ENCODE assay signal across 15 mouse cellular contexts in the genomic region with DNA sequence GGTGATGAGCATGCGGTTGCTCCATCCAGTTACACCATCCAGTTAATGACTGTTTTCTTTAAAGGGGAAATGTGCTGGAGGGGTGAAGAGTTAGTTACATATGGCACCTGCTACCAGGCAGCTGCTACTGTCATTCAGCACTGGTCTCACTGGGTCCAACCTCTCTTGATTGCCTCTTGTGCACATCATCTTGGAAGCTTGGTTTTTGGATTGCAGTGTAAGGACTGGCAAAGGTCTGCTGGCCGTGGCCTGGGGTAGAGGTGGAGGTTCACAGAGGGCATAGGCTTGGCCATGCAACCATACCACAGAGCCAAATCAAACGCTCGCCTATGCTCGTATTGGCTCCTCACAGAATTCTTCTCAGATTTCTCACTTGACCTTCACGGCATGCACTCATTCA.
DNase-seq lines count a peak whose midpoint lies in the region; ATAC-seq and TF ChIP-seq lines count a peak whose summit lies in the region.
"Had no signal": no experiment of that assay in that cellular context is flagged by ENCODE, and none has a peak within 500 bp of the region (broad histone marks: within the 10 kb centered on the region; RNA-seq: fewer than 3 reads in every experiment).

No protein-coding gene starts in this region.

- H3K9ac ChIP-seq in heart, postnatal 0 days (replicated peaks; ENCODE audit: low read depth, low read length), result no peak overlapping the region
- H3K9ac ChIP-seq: forebrain, embryonic 13.5 days had no signal

- no peak overlapping the region for H3K4me2 ChIP-seq in heart, postnatal 0 days (ENCODE audit: low read depth, low read length)
- H3K4me2 ChIP-seq: forebrain, embryonic 13.5 days had no signal

- no peak for TF ChIP-seq CTCF in heart, postnatal 0 days (IDR thresholded peaks at IDR 0.05; ENCODE audit: low read depth)
- no peak for TF ChIP-seq CTCF in cerebellum, adult 2 months (IDR thresholded peaks at IDR 0.05; ENCODE audit: borderline replicate concordance, insufficient read depth, low read depth, low read length)

- H3K9me3 ChIP-seq in heart, postnatal 0 days (replicated peaks; ENCODE audit: control insufficient read depth, low read length), result no peaks in the 10 kb centered on the region
- H3K9me3 ChIP-seq: forebrain, embryonic 13.5 days had no signal

- 72% methylated on average over 6 of the region's 6 CpGs for WGBS in heart, postnatal 0 days
- 90% methylated on average over 6 of the region's 6 CpGs for WGBS in cerebellum, adult 2 months

- TF ChIP-seq EP300 in heart, postnatal 0 days (IDR thresholded peaks at IDR 0.05; ENCODE audit: low read depth), result no peak

- no peak for ATAC-seq in heart, postnatal 0 days (ENCODE audit: insufficient read depth, low read depth)
- ATAC-seq: forebrain, embryonic 13.5 days; lung, postnatal 0 days had no signal

- peak; percentile 65 for DNase-seq in adrenal gland, postnatal 10 days
- no peak for DNase-seq in adrenal gland, adult 8-10 months
- no peak for DNase-seq in heart, postnatal 0 days (ENCODE audit: low spot score)
- DNase-seq in heart, adult 18-20 months, result no peak
- DNase-seq in gastrocnemius, adult 8-10 months (ENCODE audit: low spot score in 2 of 2), result peak; percentile 57 to 66
- no peak for DNase-seq in cerebellum, adult 2 months
- no peak for DNase-seq in kidney, adult 18-20 months
- DNase-seq: cerebellum, adult 9-11 months; kidney, adult 11 months; kidney, postnatal 10 days; midbrain, embryonic 14.5 days; spleen, adult 18-20 months; thymus, postnatal 25 days had no signal

- no peak overlapping the region for H3K4me3 ChIP-seq in heart, postnatal 0 days (ENCODE audit: low read depth, low read length)
- H3K4me3 ChIP-seq in cerebellum, adult 2 months (replicated peaks; ENCODE audit: insufficient read depth, low read depth, low read length), result no peak overlapping the region
- H3K4me3 ChIP-seq: forebrain, embryonic 13.5 days had no signal

- TF ChIP-seq POLR2A in cerebellum, adult 2 months (IDR thresholded peaks at IDR 0.05; ENCODE audit: borderline replicate concordance, insufficient read depth, low read length), result no peak

- no peaks in the 10 kb centered on the region for H3K36me3 ChIP-seq in heart, postnatal 0 days (replicated peaks; ENCODE audit: control insufficient read depth, insufficient read depth, low read length)

- peaks cover 25% of the 10 kb centered on the region for H3K4me1 ChIP-seq in heart, postnatal 0 days (ENCODE audit: control insufficient read depth, insufficient read depth)
- peaks cover 14% of the 10 kb centered on the region for H3K4me1 ChIP-seq in cerebellum, adult 2 months (ENCODE audit: control insufficient read depth, insufficient read depth, low read length)

- H3K27me3 ChIP-seq in heart, postnatal 0 days (ENCODE audit: control insufficient read depth, insufficient read depth, low read length), result no peaks in the 10 kb centered on the region
- H3K27me3 ChIP-seq in cerebellum, adult 2 months (ENCODE audit: control insufficient read depth, insufficient read depth, low read length), result no peaks in the 10 kb centered on the region
- H3K27me3 ChIP-seq: forebrain, embryonic 13.5 days had no signal

- H3K27ac ChIP-seq in heart, postnatal 0 days (ENCODE audit: low read depth), result 0 out of 2 replicates have a peak overlapping the region, but pooled peaks have one; percentile 32
- H3K27ac ChIP-seq in cerebellum, adult 2 months (ENCODE audit: insufficient read depth, low read length), result no peak overlapping the region
- H3K27ac ChIP-seq: forebrain, embryonic 13.5 days had no signal

Comparison
In these comparisons a context has a peak if more than half of its experiments do, and no peak if none do; other contexts are left out.
1. DNase-seq: peak in adrenal gland, postnatal 10 days (single experiment) and gastrocnemius, adult 8-10 months (2 of 2); none in adrenal gland, adult 8-10 months (single experiment), heart, postnatal 0 days (single experiment), heart, adult 18-20 months (0 of 2), cerebellum, adult 2 months (0 of 2) and kidney, adult 18-20 months (single experiment).